Mouse (Mus musculus) embryonic fibroblast, embryonic 13.5 days (primary cell): ENCODE measurements around the gene Sycp2l. TPM values are rescaled to one million over a fixed set of nuclear protein-coding genes. Genes with fewer than 3 reads are reported as not detected.

ENCODE experiments used
- H3K27ac ChIP-seq: 2 replicates; pipeline ENCODE4 v1.5.1; 2012; ENCODE audit warnings: low read length, control low read depth, inconsistent platforms; ENCODE audit not compliant: insufficient read depth
- H3K4me1 ChIP-seq: 2 replicates; pipeline ENCODE4 v1.6.1; 2011; ENCODE audit warnings: low read length; ENCODE audit not compliant: control insufficient read depth, insufficient read depth
- H3K4me3 ChIP-seq: 2 replicates; pipeline ENCODE4 v1.5.1; 2011; ENCODE audit warnings: mild to moderate bottlenecking, control low read depth, low read length; ENCODE audit not compliant: insufficient read depth
- CTCF ChIP-seq: IDR thresholded peaks from 2 replicates; pipeline ENCODE4 v1.5.1; 2011; ENCODE audit warnings: mild to moderate bottlenecking, control low read depth, low read length, moderate library complexity, borderline replicate concordance; ENCODE audit not compliant: insufficient read depth
- POLR2A ChIP-seq: IDR thresholded peaks from 2 replicates; pipeline ENCODE4 v1.6.1; 2011; ENCODE audit warnings: low read depth, mild to moderate bottlenecking, control low read depth, low read length, moderate library complexity
- polyA plus RNA-seq: library from polyadenylated mRNA; stranded (reverse); fragments of >200 nt; gene quantifications from 2 replicates; pipeline ENCODE4 v1.2.4, GENCODE M21; 2011; ENCODE audit warnings: low read depth; ENCODE audit not compliant: missing spikeins, insufficient read length

Gene Sycp2l
- polyA plus RNA-seq, 1 experiment: not detected

GRCm38 (mm10) chr13:41219056-41219455 is 104.9 kb downstream of the Sycp2l start:
- H3K27ac ChIP-seq: no peak overlapping the region
- no peak for TF ChIP-seq POLR2A
- no peak for TF ChIP-seq CTCF
- H3K4me1 ChIP-seq: no peaks in the 10 kb centered on the region
- no peak overlapping the region for H3K4me3 ChIP-seq

GRCm38 (mm10) chr13:41219687-41220303 is 105.7 kb downstream of the Sycp2l start:
- no peak for TF ChIP-seq POLR2A
- TF ChIP-seq CTCF: no peak
- Histone ChIP-seq H3K27ac (no peak overlapping the region), H3K4me3 (peak overlapping the region; percentile 15; the same call in 1 of the 2 replicates), H3K4me1 (no peaks in the 10 kb centered on the region)

GRCm38 (mm10) chr13:41220304-41220834 is 106.3 kb downstream of the Sycp2l start, which contains the start of gene Elovl2:
Gene Elovl2 (minus strand): TSS chr13:41220405.
- peak within 1 kb of the TSS; percentile 28; the same call in 1 of the 2 replicates for H3K4me3 ChIP-seq
- H3K27ac ChIP-seq: no peak within 1 kb of the TSS
- TF ChIP-seq POLR2A: no peak
- TF ChIP-seq CTCF: no peak

More at GRCm38 (mm10) chr13:41220304-41220834, 106.3 kb downstream of the Sycp2l start, which contains the start of gene Elovl2:
- no peaks in the 10 kb centered on the region for H3K4me1 ChIP-seq

Other genes with a start within 250 kb of the Sycp2l start
- gene Pak1ip1, start 113.3 kb upstream of the Sycp2l start, polyA plus RNA-seq: 54.7 and 60.7 TPM in 2 replicates
- gene Tmem14c, start 98.0 kb upstream of the Sycp2l start, polyA plus RNA-seq: 91.8 and 109 TPM in 2 replicates
- gene Mak, start 34.6 kb upstream of the Sycp2l start, polyA plus RNA-seq: not detected in 2 replicates
- gene Gcm2, start 3.3 kb upstream of the Sycp2l start, polyA plus RNA-seq: not detected in 2 replicates
- 0.14 TPM in 1 of 2 replicates, not detected in the other for gene Elovl2, start 106.1 kb downstream of the Sycp2l start, polyA plus RNA-seq
- 21.5 and 28.8 TPM in 2 replicates for gene Smim13, start 135.5 kb downstream of the Sycp2l start, polyA plus RNA-seq
- gene Gm17364, start 159.7 kb downstream of the Sycp2l start, polyA plus RNA-seq: not detected in 2 replicates